Mouse (Mus musculus) thymus, adult 2 months (tissue): ENCODE results near the gene 1600014C23Rik. TPM values are rescaled to one million over a fixed set of nuclear protein-coding genes. Genes with fewer than 3 reads are reported as not detected.

ENCODE experiments used
- DNase-seq: peaks from one replicate; pipeline ENCODE4 v3.0.0; 2021
- H3K27ac ChIP-seq: fragments of 200-500 bp; 2 replicates; pipeline ENCODE4 v1.5.1; 2012; ENCODE audit warnings: low read length, control low read depth; ENCODE audit not compliant: control insufficient read depth, insufficient read depth
- H3K27me3 ChIP-seq: fragments of 200-500 bp; 2 replicates; pipeline ENCODE4 v1.6.1; 2012; ENCODE audit warnings: mild to moderate bottlenecking, low read length, moderate library complexity, mixed read lengths; ENCODE audit not compliant: control insufficient read depth, insufficient read depth
- H3K36me3 ChIP-seq: fragments of 200-500 bp; 2 replicates; pipeline ENCODE4 v1.6.1; 2012; ENCODE audit warnings: mild to moderate bottlenecking, low read length, moderate library complexity; ENCODE audit not compliant: control insufficient read depth, insufficient read depth
- H3K4me1 ChIP-seq: fragments of 200-500 bp; replicated peaks from 2 replicates; pipeline ENCODE4 v1.6.1; 2012; ENCODE audit warnings: low read length; ENCODE audit not compliant: control insufficient read depth, insufficient read depth
- H3K4me3 ChIP-seq: fragments of 200-500 bp; 2 replicates; pipeline ENCODE4 v1.5.1; 2012; ENCODE audit warnings: mild to moderate bottlenecking, low read length, control low read depth, moderate library complexity; ENCODE audit not compliant: control insufficient read depth, insufficient read depth
- CTCF ChIP-seq: fragments of 200-500 bp; IDR thresholded peaks from 2 replicates; pipeline ENCODE4 v1.5.1; 2012; ENCODE audit warnings: mild to moderate bottlenecking, control low read depth, low read length, moderate library complexity, borderline replicate concordance; ENCODE audit not compliant: control insufficient read depth, poor library complexity, insufficient read depth; ENCODE audit errors: extremely low read depth
- POLR2A ChIP-seq: fragments of 200-500 bp; IDR thresholded peaks from 2 replicates; pipeline ENCODE4 v1.6.1; 2012; ENCODE audit warnings: mild to moderate bottlenecking, low read length, control low read depth, moderate library complexity; ENCODE audit not compliant: control insufficient read depth, poor library complexity, insufficient read depth; ENCODE audit errors: extremely low read depth
- WGBS: fragments of 180-500 bp; shearing (Covaris S2); methylation state at CpG from one replicate; pipeline ENCODE4 v1.1.7; 2018; 5-methylcytosine and 5-hydroxymethylcytosine counted together
- polyA plus RNA-seq: library from polyadenylated mRNA; depleted of rRNA; stranded (reverse); fragments of >200 nt; gene quantifications from 2 replicates; pipeline ENCODE4 v1.2.3, GENCODE M21; 2012

1600014C23Rik gene
- polyA plus RNA-seq, 1 experiment: not detected

DNA sequence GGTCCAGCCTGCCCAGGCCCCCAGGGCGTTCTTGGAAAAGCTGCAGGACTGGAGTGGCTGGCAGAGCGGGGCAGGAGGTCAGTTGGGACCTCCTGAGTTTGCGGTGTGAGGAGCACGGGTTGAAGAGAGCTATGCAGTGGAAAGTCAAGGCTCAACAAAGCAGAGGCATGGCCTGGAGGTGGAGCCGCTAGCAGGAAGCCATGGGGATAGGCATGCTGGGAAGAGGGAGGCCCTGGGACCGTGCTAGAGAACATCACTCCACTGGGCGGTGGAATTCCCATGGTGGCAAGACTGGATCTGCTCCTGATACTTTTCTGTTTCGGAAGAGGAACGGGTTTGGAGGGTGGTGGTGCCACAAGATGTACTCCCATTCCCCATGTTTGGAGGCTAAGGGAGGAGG is 36.7 kb downstream of the 1600014C23Rik start:
- no peak overlapping the region for H3K4me3 ChIP-seq
- H3K36me3 ChIP-seq: peaks cover 4% of the 10 kb centered on the region; the same call in 1 of the 2 replicates
- H3K4me1 ChIP-seq: peaks cover 11% of the 10 kb centered on the region; the same call in 1 of the 2 replicates
- no peaks in the 10 kb centered on the region for H3K27me3 ChIP-seq
- 98% methylated on average over 9 of the region's 9 CpGs for WGBS
- TF ChIP-seq POLR2A (no peak), CTCF (no peak)
- DNase-seq: no peak
- no peak overlapping the region for H3K27ac ChIP-seq

DNA sequence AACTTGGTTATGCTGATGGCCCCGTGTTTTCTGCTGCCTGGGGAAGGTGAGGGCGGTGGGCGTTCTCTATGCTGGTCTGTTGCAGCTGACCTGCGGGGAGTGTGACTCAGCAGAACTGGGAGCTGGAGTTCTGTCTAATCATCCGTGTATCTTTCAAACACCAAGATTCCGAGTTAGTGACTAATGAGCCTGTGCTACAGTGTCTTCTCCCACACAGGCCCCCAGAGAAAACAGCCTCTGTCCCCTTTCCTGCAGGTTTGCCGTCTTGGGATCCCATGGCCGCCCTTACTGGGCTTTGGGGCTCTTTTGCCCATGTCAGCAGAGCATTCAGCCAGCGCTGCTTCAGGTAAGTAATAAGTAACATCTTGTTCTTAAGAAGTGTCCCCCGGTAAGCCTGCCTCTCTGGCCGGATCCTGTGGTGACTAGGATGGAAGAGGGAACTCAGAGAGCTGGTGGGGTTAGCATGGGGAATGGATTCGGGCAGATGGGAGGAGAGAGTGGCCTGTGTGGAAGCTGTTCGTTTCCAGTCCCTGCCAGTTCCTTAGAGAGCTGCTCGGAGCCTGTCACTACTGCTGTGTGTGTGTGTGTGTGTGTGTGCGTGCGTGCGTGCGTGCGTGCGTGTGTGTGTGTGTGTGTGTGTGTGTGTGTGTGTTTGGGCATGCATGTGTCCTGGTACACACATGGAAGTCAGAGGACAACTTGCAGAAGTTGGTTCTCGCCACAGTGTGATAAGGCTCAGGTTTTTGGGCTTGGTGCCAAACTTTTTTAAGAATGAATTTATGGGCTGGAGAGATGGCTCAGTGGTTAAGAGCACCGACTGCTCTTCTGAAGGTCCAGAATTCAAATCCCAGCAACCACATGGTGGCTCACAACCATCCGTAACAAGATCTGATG is 38.2 kb downstream of the 1600014C23Rik start:
- TF ChIP-seq POLR2A (no peak), CTCF (no peak)
- Histone ChIP-seq H3K36me3 (peaks cover 4% of the 10 kb centered on the region; the same call in 1 of the 2 replicates), H3K27ac (no peak overlapping the region), H3K27me3 (no peaks in the 10 kb centered on the region), H3K4me3 (no peak overlapping the region), H3K4me1 (peaks cover 11% of the 10 kb centered on the region; the same call in 1 of the 2 replicates)
- 46% methylated on average over 23 of the region's 23 CpGs for whole genome bisulfite sequencing
- no peak for DNase-seq

DNA sequence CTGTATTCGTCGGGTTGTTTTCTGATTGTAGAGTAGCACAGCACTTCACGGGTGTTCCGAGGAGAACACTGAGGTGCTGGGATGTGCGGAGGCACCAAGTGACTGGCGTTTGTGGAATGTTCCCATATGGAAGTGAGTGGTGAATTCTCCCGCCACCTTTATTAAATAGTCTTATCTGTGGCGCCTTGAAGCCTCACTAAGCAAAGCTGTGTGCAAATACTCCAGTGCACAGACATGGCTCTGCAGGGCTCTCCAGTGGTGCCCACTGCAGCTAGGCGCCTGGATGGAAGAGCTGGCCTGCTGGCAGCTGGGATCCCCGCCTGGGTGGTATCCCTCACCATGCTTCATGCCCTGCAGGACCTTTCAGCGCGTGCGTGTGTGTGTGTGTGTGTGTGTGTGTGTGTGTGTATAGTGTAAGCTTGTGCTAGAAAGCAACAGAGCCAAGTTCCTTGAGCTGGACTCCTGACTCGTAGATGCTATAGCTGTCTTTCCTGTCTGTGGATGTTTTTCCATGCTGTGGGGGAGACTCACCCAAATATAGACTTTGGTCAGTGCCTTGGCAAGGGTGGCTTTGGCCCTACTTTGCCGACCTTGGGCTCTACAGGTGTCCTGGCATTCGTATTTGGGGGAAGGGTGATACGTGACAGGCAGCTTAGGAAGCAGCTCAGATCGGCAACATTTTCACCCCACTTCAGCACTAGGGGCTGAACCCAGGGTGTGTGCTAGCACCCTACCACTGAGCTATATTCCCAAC is 39.7 kb downstream of the 1600014C23Rik start:
- no peaks in the 10 kb centered on the region for H3K27me3 ChIP-seq
- no peak overlapping the region for H3K4me3 ChIP-seq
- DNase-seq: no peak
- H3K4me1 ChIP-seq: peaks cover 11% of the 10 kb centered on the region; the same call in 1 of the 2 replicates
- no peak overlapping the region for H3K27ac ChIP-seq
- WGBS: 93% methylated on average over 18 of the region's 18 CpGs
- H3K36me3 ChIP-seq: peaks cover 4% of the 10 kb centered on the region; the same call in 1 of the 2 replicates
- TF ChIP-seq CTCF: no peak
- no peak for TF ChIP-seq POLR2A

- Histone ChIP-seq H3K4me3 (no peak overlapping the region), H3K4me1 (peaks cover 15% of the 10 kb centered on the region), H3K27me3 (no peaks in the 10 kb centered on the region), H3K27ac (no peak overlapping the region), H3K36me3 (no peaks in the 10 kb centered on the region)
- no peak for TF ChIP-seq CTCF
- TF ChIP-seq POLR2A: no peak
- no peak for DNase-seq
- 92% methylated on average over 5 of the region's 5 CpGs for WGBS
Observed at GRCm38 (mm10) chr17:45692159-45692558, 41.5 kb downstream of the 1600014C23Rik start.

- DNase-seq: no peak
- 92% methylated on average over 4 of the region's 4 CpGs for WGBS
- peaks cover 16% of the 10 kb centered on the region for H3K4me1 ChIP-seq
- H3K36me3 ChIP-seq: no peaks in the 10 kb centered on the region
- TF ChIP-seq POLR2A (no peak), CTCF (no peak)
- no peak overlapping the region for H3K4me3 ChIP-seq
- no peaks in the 10 kb centered on the region for H3K27me3 ChIP-seq
- no peak overlapping the region for H3K27ac ChIP-seq
Observed at GRCm38 (mm10) chr17:45690044-45690443, 43.6 kb downstream of the 1600014C23Rik start.

GRCm38 (mm10) chr17:45689120-45689519 is 44.5 kb downstream of the 1600014C23Rik start:
- no peak for TF ChIP-seq CTCF
- peaks cover 21% of the 10 kb centered on the region for H3K4me1 ChIP-seq
- H3K4me3 ChIP-seq: no peak overlapping the region
- no peaks in the 10 kb centered on the region for H3K27me3 ChIP-seq
- WGBS: 89% methylated on average over 9 of the region's 9 CpGs
- H3K27ac ChIP-seq: no peak overlapping the region
- DNase-seq: no peak
- H3K36me3 ChIP-seq: no peaks in the 10 kb centered on the region
